Mouse (Mus musculus) urinary bladder, postnatal 0 days (tissue): ENCODE measurements around the gene Mcpt8. TPM values are rescaled to one million over a fixed set of nuclear protein-coding genes. Genes with fewer than 3 reads are reported as not detected.

Source experiments
- microRNA-seq: library from miRNA; unstranded; fragments of <30 nt; microRNA quantifications from one replicate; pipeline ENCODE4, GENCODE M21; 2016
- polyA plus RNA-seq: library from polyadenylated mRNA; unstranded; fragments of >200 nt; fragmentation: Nextera tagmentation; extraction: Ambion mirVana; gene quantifications from 2 replicates; pipeline ENCODE4 v1.2.1, GENCODE M21; 2015

Mcpt8 gene
- 0.16 TPM in 1 of 2 replicates, not detected in the other for polyA plus RNA-seq

DNA sequence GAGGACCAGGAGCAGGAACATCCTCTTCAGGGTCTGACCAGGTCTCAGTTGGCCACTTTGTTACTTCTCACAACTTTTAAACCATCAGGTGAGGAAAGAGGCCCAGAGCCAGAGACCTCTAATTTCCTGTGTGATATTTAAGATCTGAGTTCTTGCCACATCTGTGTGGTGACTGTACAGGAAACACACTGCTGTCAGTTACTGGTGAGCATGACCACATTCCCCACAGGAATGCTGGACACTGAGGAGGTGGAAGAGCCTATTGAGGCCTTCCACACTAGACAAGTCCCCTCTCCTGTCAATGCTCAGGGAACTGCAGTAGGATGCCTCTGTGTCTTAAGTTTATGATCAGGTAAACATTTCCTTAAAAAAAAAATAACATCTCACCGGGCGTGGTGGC, at the start of gene Mcpt8:
TSS of gene Mcpt8 (minus strand) at position 107 of the 400 bp plus-strand sequence.

GRCm38 (mm10) chr14:56132508-56132907, 47.4 kb upstream of the Mcpt8 start, which contains the start of gene Gzmd:
Gene Gzmd, minus strand, starts transcription at chr14:56132608.

DNA sequence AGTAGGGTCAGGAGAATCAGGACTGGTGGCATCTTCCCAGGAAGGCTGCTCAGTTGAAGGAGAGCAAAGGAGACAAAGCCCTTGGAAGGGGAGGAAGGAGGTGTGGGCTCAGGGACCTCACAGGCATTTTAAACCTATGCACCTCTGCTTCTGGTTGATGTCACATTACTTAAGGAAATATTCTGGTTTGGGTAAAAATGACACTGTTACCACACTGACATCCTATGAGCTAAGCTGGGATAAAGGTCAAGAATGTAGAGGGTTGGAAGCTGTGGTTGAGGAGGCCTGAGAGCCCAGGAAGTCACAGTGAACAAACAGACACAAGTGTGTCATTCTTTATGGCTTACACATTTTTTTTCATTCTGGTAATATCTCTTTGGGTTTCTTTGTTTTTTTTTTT, 35.5 kb upstream of the Mcpt8 start, which contains the start of gene Gzme:
TSS of gene Gzme (minus strand) at position 101 of the 400 bp plus-strand sequence.

GRCm38 (mm10) chr14:56102386-56102785, 17.3 kb upstream of the Mcpt8 start, which contains the start of gene Ctsg:
Gene Ctsg, minus strand, starts transcription at chr14:56102574.

DNA sequence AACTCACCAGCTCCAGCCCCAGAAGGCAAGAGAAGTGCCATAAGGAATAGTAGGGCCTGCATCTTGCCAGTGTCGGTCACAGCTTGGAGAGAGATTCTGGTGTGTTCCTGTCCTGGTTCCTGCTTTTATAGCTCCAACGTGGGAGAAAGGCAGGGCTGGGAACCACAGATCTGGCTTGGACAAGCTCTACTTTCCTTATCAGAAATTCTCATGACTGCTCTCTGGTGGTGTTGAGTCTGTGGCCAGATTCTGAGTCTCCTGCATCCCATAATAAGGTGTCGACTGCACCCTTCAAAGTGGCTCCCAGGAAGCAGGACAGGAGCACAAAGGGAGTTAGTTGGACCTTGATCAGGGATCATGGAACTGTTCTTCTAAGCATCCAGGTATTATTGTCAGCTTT, 22.9 kb downstream of the Mcpt8 start, which contains the start of gene Mcpt4:
TSS of gene Mcpt4 (minus strand) at position 101 of the 400 bp plus-strand sequence.

DNA sequence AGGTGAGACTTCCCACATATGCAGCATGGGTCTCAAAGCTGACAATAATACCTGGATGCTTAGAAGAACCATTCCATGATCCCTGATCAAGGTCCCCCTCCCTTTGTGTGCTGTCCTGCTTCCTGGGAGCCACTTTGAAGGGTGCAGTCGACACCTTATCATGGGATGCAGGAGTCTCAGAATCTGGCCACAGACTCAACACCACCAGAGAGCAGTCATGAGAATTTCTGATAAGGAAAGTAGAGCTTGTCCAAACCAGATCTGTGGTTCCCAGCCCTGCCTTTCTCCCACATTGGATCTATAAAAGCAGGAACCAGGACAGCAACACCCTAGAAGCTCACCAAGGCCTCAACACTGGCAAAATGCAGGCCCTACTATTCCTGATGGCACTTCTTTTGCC, 43.3 kb downstream of the Mcpt8 start, which contains the start of gene Mcpt2:
TSS of gene Mcpt2 (plus strand) at position 250 of the 400 bp plus-strand sequence.

Small RNA genes within 50 kb of the gene (microRNA-seq; reads per million reads assigned to microRNA genes)
- gene Mir6949 = not detected

Other genes with a start within 250 kb of the Mcpt8 start
- gene Nynrin, start 231.3 kb downstream of the Mcpt8 start, polyA plus RNA-seq = 6.4 and 7.6 TPM in 2 replicates
- 0.18 and 0.21 TPM in 2 replicates for gene Cbln3, start 200.9 kb downstream of the Mcpt8 start, polyA plus RNA-seq
- gene Khnyn, start 200.3 kb downstream of the Mcpt8 start, polyA plus RNA-seq = 8.4 and 9.2 TPM in 2 replicates
- gene Sdr39u1, start 185.0 kb downstream of the Mcpt8 start, polyA plus RNA-seq = 43.8 and 50.4 TPM in 2 replicates
- gene Cma1, start 140.6 kb downstream of the Mcpt8 start, polyA plus RNA-seq = 35.6 and 71.0 TPM in 2 replicates
- 0.19 and 0.20 TPM in 2 replicates for gene Cma2, start 134.3 kb downstream of the Mcpt8 start, polyA plus RNA-seq
- not detected in 2 replicates for gene Mcpt1, start 67.3 kb downstream of the Mcpt8 start, polyA plus RNA-seq
- gene Mcpt9, start 54.8 kb downstream of the Mcpt8 start, polyA plus RNA-seq = not detected in 2 replicates
- gene Mcpt2, start 43.2 kb downstream of the Mcpt8 start, polyA plus RNA-seq = 0.25 TPM in 1 of 2 replicates, not detected in the other
- gene Mcpt4, start 23.0 kb downstream of the Mcpt8 start, polyA plus RNA-seq = 1.1 and 2.1 TPM in 2 replicates
- gene Ctsg, start 17.3 kb upstream of the Mcpt8 start, polyA plus RNA-seq = 0.17 and 0.27 TPM in 2 replicates
- not detected in 2 replicates for gene Gzme, start 35.4 kb upstream of the Mcpt8 start, polyA plus RNA-seq
- not detected in 2 replicates for gene Gzmd, start 47.3 kb upstream of the Mcpt8 start, polyA plus RNA-seq
- not detected in 2 replicates for gene Gzmg, start 74.3 kb upstream of the Mcpt8 start, polyA plus RNA-seq
- gene Gzmn, start 89.3 kb upstream of the Mcpt8 start, polyA plus RNA-seq = not detected in 2 replicates
- gene Gzmf, start 126.1 kb upstream of the Mcpt8 start, polyA plus RNA-seq = not detected in 2 replicates
- not detected in 2 replicates for gene Gzmc, start 149.4 kb upstream of the Mcpt8 start, polyA plus RNA-seq
- 0.08 TPM in 1 of 2 replicates, not detected in the other for gene Gzmb, start 177.0 kb upstream of the Mcpt8 start, polyA plus RNA-seq